ENCODE assay signal across 14 mouse cellular contexts in genomic region chr17:79342639-79343333, GRCm38 (mm10). TPM values are rescaled to one million over a fixed set of nuclear protein-coding genes. Genes with fewer than 3 reads are reported as not detected.
A peak's percentile ranks its signal among the peaks of the same experiment; 100 is the strongest.
DNase-seq lines count a peak whose midpoint lies in the region; ATAC-seq and TF ChIP-seq lines count a peak whose summit lies in the region.
"Had no signal": no experiment of that assay in that cellular context is flagged by ENCODE, and none has a peak within 500 bp of the region (broad histone marks: within the 10 kb centered on the region; RNA-seq: fewer than 3 reads in every experiment).

No protein-coding gene starts in this region.

- WGBS in heart, embryonic 10.5 days: 76% methylated on average over 3 of the region's 3 CpGs
- WGBS in liver, embryonic 15.5 days (ENCODE audit: insufficient replicate concordance): 73% methylated on average over 3 of the region's 3 CpGs

- TF ChIP-seq POLR2A in embryonic fibroblast, embryonic 13.5 days (IDR thresholded peaks at IDR 0.05; ENCODE audit: low read depth, low read length): no peak

- intact Hi-C loops in heart, postnatal 14 days (cut with DNase I): no loop called here
- intact Hi-C loops in left cerebral cortex, adult 2 months (cut with DNase I): no loop called here

- peak overlapping the region; percentile 60 for H3K4me2 ChIP-seq in liver, embryonic 15.5 days
- H3K4me2 ChIP-seq: neural tube, embryonic 15.5 days had no signal

- no peak for DNase-seq in heart, embryonic 10.5 days (ENCODE audit: low spot score)
- no peak for DNase-seq in heart, postnatal 14 days
- DNase-seq in ES-E14 (ENCODE audit: low read depth, low spot score): no peak
- DNase-seq in right cerebral cortex, postnatal 25 days: no peak
- DNase-seq in left cerebral cortex, adult 2 months (ENCODE audit: extremely low spot score in 1 of 2, low spot score in 2 of 2): no peak
- DNase-seq in layer of hippocampus, postnatal 36 days: no peak
- DNase-seq: adrenal gland, postnatal 10 days; layer of hippocampus, adult 9-11 months; lung, adult 18-20 months; thymus, postnatal 14 days had no signal

- no peak for TF ChIP-seq CTCF in embryonic fibroblast, embryonic 13.5 days (IDR thresholded peaks at IDR 0.05; ENCODE audit: borderline replicate concordance, insufficient read depth, low read length)
- TF ChIP-seq CTCF in left cerebral cortex, adult 2 months (IDR thresholded peaks at IDR 0.05): no peak

- no peak for ATAC-seq in liver, embryonic 15.5 days (ENCODE audit: insufficient read depth)
- ATAC-seq: inflammation-experienced regulatory T-cells, adult 6 months had no signal

- H3K9me3 ChIP-seq in heart, embryonic 10.5 days: no peaks in the 10 kb centered on the region
- no peaks in the 10 kb centered on the region for H3K9me3 ChIP-seq in ES-E14 (ENCODE audit: control insufficient read depth, insufficient read depth, low read depth, low read length)
- no peaks in the 10 kb centered on the region for H3K9me3 ChIP-seq in liver, embryonic 15.5 days (replicated peaks)
- H3K9me3 ChIP-seq: neural tube, embryonic 15.5 days had no signal

- H3K4me3 ChIP-seq in heart, embryonic 10.5 days: no peak overlapping the region
- peak overlapping the region; percentile 20 to 22; a peak in 2 of 4 replicates for H3K4me3 ChIP-seq in ES-E14 (ENCODE audit: insufficient read depth in 1 of 2, low read depth in 1 of 2, low read length in 2 of 2, poor library complexity in 1 of 2, severe bottlenecking in 1 of 2)
- H3K4me3 ChIP-seq in embryonic fibroblast, embryonic 13.5 days (ENCODE audit: insufficient read depth, low read length): no peak overlapping the region
- H3K4me3 ChIP-seq in liver, embryonic 15.5 days (replicated peaks): peak overlapping the region; percentile 22; the same call in 1 of the 2 replicates
- no peak overlapping the region for H3K4me3 ChIP-seq in left cerebral cortex, adult 2 months
- H3K4me3 ChIP-seq: neural tube, embryonic 15.5 days had no signal

- H3K27ac ChIP-seq in heart, embryonic 10.5 days: peak overlapping the region; percentile 56; the same call in 1 of the 2 replicates
- H3K27ac ChIP-seq in ES-E14 (ENCODE audit: insufficient read depth, low read depth, low read length, poor library complexity, severe bottlenecking): peak overlapping the region; percentile 95
- H3K27ac ChIP-seq in embryonic fibroblast, embryonic 13.5 days (ENCODE audit: insufficient read depth, low read length): peak overlapping the region; percentile 31; the same call in 1 of the 2 replicates
- peak overlapping the region; percentile 64 for H3K27ac ChIP-seq in liver, embryonic 15.5 days (replicated peaks)
- H3K27ac ChIP-seq in left cerebral cortex, adult 2 months: no peak overlapping the region
- H3K27ac ChIP-seq: neural tube, embryonic 15.5 days had no signal

- no peaks in the 10 kb centered on the region for H3K27me3 ChIP-seq in heart, embryonic 10.5 days (ENCODE audit: insufficient read depth, poor library complexity, severe bottlenecking)
- no peaks in the 10 kb centered on the region for H3K27me3 ChIP-seq in liver, embryonic 15.5 days
- H3K27me3 ChIP-seq: neural tube, embryonic 15.5 days had no signal

- H3K4me1 ChIP-seq in heart, embryonic 10.5 days: peaks cover 41% of the 10 kb centered on the region
- peaks cover 7 to 26% of the 10 kb centered on the region in 2 experiments; a peak in 3 of 4 replicates for H3K4me1 ChIP-seq in ES-E14 (ENCODE audit: control insufficient read depth in 2 of 2, insufficient read depth in 2 of 2, low read length in 2 of 2, poor library complexity in 1 of 2)
- peaks cover 12% of the 10 kb centered on the region for H3K4me1 ChIP-seq in embryonic fibroblast, embryonic 13.5 days (ENCODE audit: control insufficient read depth, insufficient read depth, low read length)
- peaks cover 80% of the 10 kb centered on the region for H3K4me1 ChIP-seq in liver, embryonic 15.5 days (replicated peaks)

- no peak overlapping the region; the same call in 1 of the 2 replicates for H3K9ac ChIP-seq in ES-E14 (ENCODE audit: insufficient read depth, low read depth, low read length, poor library complexity, severe bottlenecking)
- peak overlapping the region; percentile 25 for H3K9ac ChIP-seq in liver, embryonic 15.5 days
- H3K9ac ChIP-seq: neural tube, embryonic 15.5 days had no signal

- no peaks in the 10 kb centered on the region for H3K36me3 ChIP-seq in heart, embryonic 10.5 days
- H3K36me3 ChIP-seq in ES-E14 (ENCODE audit: control insufficient read depth, insufficient read depth, low read length, poor library complexity, severe bottlenecking): peaks cover 2% of the 10 kb centered on the region; the same call in 1 of the 2 replicates
- peaks cover 91% of the 10 kb centered on the region for H3K36me3 ChIP-seq in liver, embryonic 15.5 days (replicated peaks)

- in situ Hi-C loops in ES-E14 (cut with MboI; ENCODE audit: low sequenced_read_pairs in 2 of 2, unreplicated experiment in 2 of 2): no loop called here

TF ChIP-seq in ES-E14, 5 proteins besides CTCF, POLR2A, EP300 and RAD21:
- 0 out of 2 replicates have a peak, but pooled peaks have one; percentile 12 for TF ChIP-seq MAFK (IDR thresholded peaks at IDR 0.05; ENCODE audit: insufficient read depth, low read depth, low read length)
- no peak for TF ChIP-seq ZC3H11A (IDR thresholded peaks at IDR 0.05; ENCODE audit: borderline replicate concordance, low read depth, low read length)
- no peak for TF ChIP-seq HCFC1 (IDR thresholded peaks at IDR 0.05; ENCODE audit: borderline replicate concordance, insufficient read depth, low read length)
- peak; percentile 46; the same call in 1 of the 2 replicates for TF ChIP-seq ZNF384 (IDR thresholded peaks at IDR 0.05; ENCODE audit: low read depth, low read length)
- TF ChIP-seq CHD2 (IDR thresholded peaks at IDR 0.05; ENCODE audit: low read depth, low read length): peak; percentile 28; the same call in 1 of the 2 replicates

RNA-seq across cellular contexts. Expression of gene Cdc42ep3, which starts 12.1 kb away (rescaled TPM):
- 27.8 and 30.1 TPM in 2 replicates for polyA plus RNA-seq in heart, embryonic 10.5 days (2016; fragmentation: Nextera tagmentation; extraction: Ambion mirVana)
- 10 to 100 TPM; 28.3 to 36.2 TPM for total RNA-seq in heart, postnatal 14 days (2021)
- 7.2 and 13.7 TPM in 2 replicates for total RNA-seq in ES-E14 (2012; rRNA removed)
- 102 and 120 TPM in 2 replicates for polyA plus RNA-seq in embryonic fibroblast, embryonic 13.5 days (2011; ENCODE audit: insufficient read length, low read depth, missing spikeins)
- polyA plus RNA-seq in liver, embryonic 15.5 days (2015; fragmentation: Nextera tagmentation; extraction: Ambion mirVana): 60.0 and 62.2 TPM in 2 replicates
- 10 to 100 TPM; 14.7 to 15.4 TPM for total RNA-seq in left cerebral cortex, adult 2 months (2021)
- total RNA-seq in layer of hippocampus, postnatal 36 days (2021): 1 to 10 TPM; 3.4 to 5.1 TPM

Comparison
In these comparisons a context has a peak if more than half of its experiments do, and no peak if none do; other contexts are left out.
1. H3K4me3 ChIP-seq: peak in ES-E14 (2 of 2) and liver, embryonic 15.5 days (single experiment); none in heart, embryonic 10.5 days (single experiment), embryonic fibroblast, embryonic 13.5 days (single experiment) and left cerebral cortex, adult 2 months (single experiment).